Mouse (Mus musculus): ENCODE data around the gene App.

- TF ChIP-seq POLR2A (IDR thresholded peaks at IDR 0.05; ENCODE audit: control insufficient read depth, extremely low read depth, insufficient read depth, low read length, poor library complexity): no peak
- TF ChIP-seq CTCF (IDR thresholded peaks at IDR 0.05; ENCODE audit: borderline replicate concordance, control insufficient read depth, extremely low read depth, insufficient read depth, low read length, poor library complexity): no peak
These were observed 41.4 kb downstream of the App start for GRCm38 (mm10) chr16:85132182-85132581.

Data from thymus, adult 2 months (tissue).